Mouse (Mus musculus): Measurements from ENCODE around the gene Smoc1. TPM values are rescaled to one million over a fixed set of nuclear protein-coding genes. Genes with fewer than 3 reads are reported as not detected.
A peak's percentile ranks its signal among the peaks of the same experiment; 100 is the strongest.

Smoc1 gene
- total RNA-seq, 1 experiment from 2014 or later: 0.23 TPM

- ATAC-seq (ENCODE audit: extremely low read depth, insufficient number of reproducible peaks, low FRiP score, poor library complexity, severe bottlenecking): no peak
Observed at GRCm38 (mm10) chr12:81105721-81106633, 79.4 kb downstream of the Smoc1 start.

- ATAC-seq (ENCODE audit: extremely low read depth, insufficient number of reproducible peaks, low FRiP score, poor library complexity, severe bottlenecking): no peak
Observed at GRCm38 (mm10) chr12:81107278-81108100, 80.9 kb downstream of the Smoc1 start.

- peak; percentile 13; the same call in 1 of the 2 replicates for ATAC-seq (ENCODE audit: extremely low read depth, insufficient number of reproducible peaks, low FRiP score, poor library complexity, severe bottlenecking)
Observed at GRCm38 (mm10) chr12:81108600-81109011, 82.0 kb downstream of the Smoc1 start.

- no peak for ATAC-seq (ENCODE audit: extremely low read depth, insufficient number of reproducible peaks, low FRiP score, poor library complexity, severe bottlenecking)
Observed at GRCm38 (mm10) chr12:81110006-81110405, 83.4 kb downstream of the Smoc1 start.

- ATAC-seq (ENCODE audit: extremely low read depth, insufficient number of reproducible peaks, low FRiP score, poor library complexity, severe bottlenecking): no peak
Observed at GRCm38 (mm10) chr12:81112321-81112720, 85.7 kb downstream of the Smoc1 start.

GRCm38 (mm10) chr12:81120301-81120700 lies 93.7 kb downstream of the Smoc1 start:
- ATAC-seq (ENCODE audit: extremely low read depth, insufficient number of reproducible peaks, low FRiP score, poor library complexity, severe bottlenecking): no peak

GRCm38 (mm10) chr12:81123793-81124192 lies 97.2 kb downstream of the Smoc1 start:
- ATAC-seq (ENCODE audit: extremely low read depth, insufficient number of reproducible peaks, low FRiP score, poor library complexity, severe bottlenecking): no peak

GRCm38 (mm10) chr12:81126842-81127241 lies 100.2 kb downstream of the Smoc1 start:
- ATAC-seq (ENCODE audit: extremely low read depth, insufficient number of reproducible peaks, low FRiP score, poor library complexity, severe bottlenecking): no peak

GRCm38 (mm10) chr12:81128693-81129092 lies 102.1 kb downstream of the Smoc1 start:
- ATAC-seq (ENCODE audit: extremely low read depth, insufficient number of reproducible peaks, low FRiP score, poor library complexity, severe bottlenecking): no peak

- no peak for ATAC-seq (ENCODE audit: extremely low read depth, insufficient number of reproducible peaks, low FRiP score, poor library complexity, severe bottlenecking)
Observed at GRCm38 (mm10) chr12:81130692-81131091, 104.1 kb downstream of the Smoc1 start.

GRCm38 (mm10) chr12:81131114-81131513 lies 104.5 kb downstream of the Smoc1 start:
- ATAC-seq (ENCODE audit: extremely low read depth, insufficient number of reproducible peaks, low FRiP score, poor library complexity, severe bottlenecking): no peak

GRCm38 (mm10) chr12:81133055-81133665 lies 106.6 kb downstream of the Smoc1 start:
- ATAC-seq (ENCODE audit: extremely low read depth, insufficient number of reproducible peaks, low FRiP score, poor library complexity, severe bottlenecking): no peak

- ATAC-seq (ENCODE audit: extremely low read depth, insufficient number of reproducible peaks, low FRiP score, poor library complexity, severe bottlenecking): no peak
Observed at GRCm38 (mm10) chr12:81138217-81138616, 111.6 kb downstream of the Smoc1 start.

- no peak for ATAC-seq (ENCODE audit: extremely low read depth, insufficient number of reproducible peaks, low FRiP score, poor library complexity, severe bottlenecking)
Observed at GRCm38 (mm10) chr12:81139463-81139862, 112.9 kb downstream of the Smoc1 start.

GRCm38 (mm10) chr12:81140594-81141328 lies 114.2 kb downstream of the Smoc1 start:
- ATAC-seq (ENCODE audit: extremely low read depth, insufficient number of reproducible peaks, low FRiP score, poor library complexity, severe bottlenecking): no peak

GRCm38 (mm10) chr12:81141329-81141711 lies 114.7 kb downstream of the Smoc1 start:
- ATAC-seq (ENCODE audit: extremely low read depth, insufficient number of reproducible peaks, low FRiP score, poor library complexity, severe bottlenecking): no peak

GRCm38 (mm10) chr12:81142231-81142630 lies 115.6 kb downstream of the Smoc1 start:
- ATAC-seq (ENCODE audit: extremely low read depth, insufficient number of reproducible peaks, low FRiP score, poor library complexity, severe bottlenecking): no peak

- ATAC-seq (ENCODE audit: extremely low read depth, insufficient number of reproducible peaks, low FRiP score, poor library complexity, severe bottlenecking): no peak
Observed at GRCm38 (mm10) chr12:81144201-81144600, 117.6 kb downstream of the Smoc1 start.
